Mouse (Mus musculus) stomach, embryonic 14.5 days (tissue): ENCODE measurements around the gene Stard8. TPM values are rescaled to one million over a fixed set of nuclear protein-coding genes. Genes with fewer than 3 reads are reported as not detected.

Experiments used
- polyA plus RNA-seq: library from polyadenylated mRNA; unstranded; fragments of >200 nt; fragmentation: Nextera tagmentation; extraction: Ambion mirVana; gene quantifications from 2 replicates; pipeline ENCODE4 v1.2.1, GENCODE M21; 2014

Stard8 gene
- polyA plus RNA-seq, 1 experiment from 2014 or later, result 5.2 TPM

Other genes starting within 250 kb of the Stard8 start
- 14.3 and 16.8 TPM in 2 replicates for gene Ophn1, start 112.2 kb upstream of the Stard8 start, polyA plus RNA-seq
- 24.7 and 26.0 TPM in 2 replicates for gene Yipf6, start 66.9 kb upstream of the Stard8 start, polyA plus RNA-seq
- gene Efnb1, start 132.9 kb downstream of the Stard8 start, polyA plus RNA-seq, result 24.7 and 25.0 TPM in 2 replicates